Mouse (Mus musculus) forebrain, embryonic 14.5 days (tissue): ENCODE results near the gene Serpina1e. TPM values are rescaled to one million over a fixed set of nuclear protein-coding genes. Genes with fewer than 3 reads are reported as not detected.

Experiments used
- ATAC-seq: fragments of 200-750 bp; cut with Nextera tagmentation; 2 replicates; pipeline ENCODE4 v1.8.0; 2017; ENCODE audit warnings: mild to moderate bottlenecking, moderate library complexity
- DNase-seq: peaks from one replicate; pipeline ENCODE4 v3.0.0-alpha.2; 2015; ENCODE audit warnings: low spot score
- H3K27ac ChIP-seq: fragments of 300-500 bp; sonication (generic); 2 replicates; pipeline ENCODE4 v1.5.1; 2014; ENCODE audit warnings: low read depth, mild to moderate bottlenecking, control low read depth, low read length, moderate library complexity
- H3K27me3 ChIP-seq: fragments of 300-500 bp; sonication (generic); replicated peaks from 2 replicates; pipeline ENCODE4 v1.6.1; 2014; ENCODE audit warnings: low read length, control low read depth, mixed read lengths; ENCODE audit not compliant: control insufficient read depth, insufficient read depth
- H3K36me3 ChIP-seq: fragments of 300-500 bp; sonication (generic); 2 replicates; pipeline ENCODE4 v1.6.1; 2014; ENCODE audit warnings: low read length, control low read depth; ENCODE audit not compliant: control insufficient read depth, insufficient read depth
- H3K4me1 ChIP-seq: fragments of 300-500 bp; sonication (generic); 2 replicates; pipeline ENCODE4 v1.6.1; 2014; ENCODE audit warnings: antibody characterized with exemption, low read length, control low read depth; ENCODE audit not compliant: control insufficient read depth, insufficient read depth
- H3K4me2 ChIP-seq: fragments of 300-500 bp; sonication (generic); 2 replicates; pipeline ENCODE4 v1.6.1; 2014; ENCODE audit warnings: mild to moderate bottlenecking, control low read depth, low read length
- H3K4me3 ChIP-seq: fragments of 300-500 bp; sonication (generic); 2 replicates; pipeline ENCODE4 v1.5.1; 2014; ENCODE audit warnings: low read depth, low read length, control low read depth
- H3K9ac ChIP-seq: fragments of 300-500 bp; sonication (generic); 2 replicates; pipeline ENCODE4 v1.6.1; 2014; ENCODE audit warnings: mild to moderate bottlenecking, low read length, control low read depth, moderate library complexity
- H3K9me3 ChIP-seq: fragments of 300-500 bp; sonication (generic); replicated peaks from 2 replicates; pipeline ENCODE4 v1.6.1; 2016; ENCODE audit warnings: low read length, control low read depth, mixed read lengths; ENCODE audit not compliant: control insufficient read depth
- WGBS: fragments of 180-500 bp; shearing (Covaris S2); extraction: QIAGEN DNeasy Blood & Tissue Kit; methylation state at CpG from one replicate; pipeline ENCODE4 v1.1.7; 2014; 5-methylcytosine and 5-hydroxymethylcytosine counted together
- polyA plus RNA-seq: library from polyadenylated mRNA; unstranded; fragments of >200 nt; fragmentation: Nextera tagmentation; extraction: Ambion mirVana; gene quantifications from 2 replicates; pipeline ENCODE4 v1.2.1, GENCODE M21; 2014

Serpina1e gene
- polyA plus RNA-seq = not detected in 2 replicates

GRCm38 (mm10) chr12:103958798-103959197, at the start of gene Serpina1e:
Gene Serpina1e, minus strand, starts transcription at chr12:103958975.
- Histone ChIP-seq H3K4me2 (no peak within 1 kb of the TSS), H3K4me3 (no peak within 1 kb of the TSS), H3K36me3 (no peaks in the 10 kb centered on the region), H3K27me3 (no peaks in the 10 kb centered on the region), H3K4me1 (no peaks in the 10 kb centered on the region), H3K9ac (no peak within 1 kb of the TSS), H3K27ac (no peak within 1 kb of the TSS), H3K9me3 (no peaks in the 10 kb centered on the region)
- DNase-seq (no peak), ATAC-seq (no peak)
- 78% methylated on average over 3 of the region's 3 CpGs for WGBS

DNA sequence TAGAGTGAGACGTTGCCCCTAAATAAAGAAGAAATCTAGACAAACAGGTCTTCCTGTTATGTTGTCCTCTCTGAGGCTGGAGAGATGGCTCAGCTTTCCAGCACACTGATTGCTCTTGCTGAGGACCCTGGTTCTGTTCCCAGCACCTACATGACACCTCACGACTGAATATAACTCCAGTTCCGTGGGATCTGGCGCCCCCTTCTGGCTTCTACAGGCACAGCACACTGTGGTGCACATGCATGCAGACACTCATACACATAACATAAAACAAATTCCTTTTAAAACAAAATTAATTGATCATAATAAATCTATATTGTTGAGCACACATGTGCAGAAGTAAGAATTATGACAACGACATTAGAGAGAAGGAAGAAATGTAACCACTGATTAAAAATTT, 45.9 kb upstream of the Serpina1e start:
- no peaks in the 10 kb centered on the region for H3K36me3 ChIP-seq
- no peak for ATAC-seq
- H3K9me3 ChIP-seq = no peaks in the 10 kb centered on the region
- H3K9ac ChIP-seq = no peak overlapping the region
- no peak overlapping the region for H3K4me3 ChIP-seq
- H3K4me2 ChIP-seq = no peak overlapping the region
- WGBS = 83% methylated on average over 5 of the region's 5 CpGs
- no peaks in the 10 kb centered on the region for H3K4me1 ChIP-seq
- DNase-seq = no peak
- H3K27ac ChIP-seq = no peak overlapping the region
- H3K27me3 ChIP-seq = no peaks in the 10 kb centered on the region

DNA sequence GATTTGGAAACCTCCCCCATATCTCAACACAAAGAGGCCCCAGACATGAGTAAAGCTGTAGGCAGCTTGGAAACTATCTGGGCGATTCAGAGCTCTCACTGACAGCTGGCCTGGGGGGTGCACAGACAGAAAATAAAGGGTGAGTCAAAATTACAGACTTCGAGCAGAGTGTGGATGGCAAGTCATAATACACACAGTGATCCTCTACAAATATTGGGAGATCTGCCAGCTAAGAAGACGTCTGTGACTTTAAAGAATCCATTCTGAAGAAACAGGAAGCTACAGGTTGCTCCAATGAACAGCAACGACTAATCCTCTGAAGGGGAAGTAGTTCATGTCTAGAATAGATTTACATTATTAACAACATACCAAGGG, 44.5 kb upstream of the Serpina1e start:
- Histone ChIP-seq H3K9me3 (no peaks in the 10 kb centered on the region), H3K27me3 (no peaks in the 10 kb centered on the region), H3K36me3 (no peaks in the 10 kb centered on the region), H3K9ac (no peak overlapping the region), H3K4me3 (no peak overlapping the region), H3K4me2 (no peak overlapping the region), H3K27ac (no peak overlapping the region), H3K4me1 (no peaks in the 10 kb centered on the region)
- no peak for ATAC-seq
- no peak for DNase-seq
- 62% methylated on average over 4 of the region's 4 CpGs for WGBS

GRCm38 (mm10) chr12:104002569-104003237, 43.9 kb upstream of the Serpina1e start:
- H3K9ac ChIP-seq = no peak overlapping the region
- H3K4me2 ChIP-seq = no peak overlapping the region
- H3K27me3 ChIP-seq = no peaks in the 10 kb centered on the region
- WGBS = 86% methylated on average over 10 of the region's 10 CpGs
- H3K4me3 ChIP-seq = no peak overlapping the region
- no peaks in the 10 kb centered on the region for H3K36me3 ChIP-seq
- H3K9me3 ChIP-seq = no peaks in the 10 kb centered on the region
- ATAC-seq (no peak), DNase-seq (peak; percentile 6)
- H3K4me1 ChIP-seq = no peaks in the 10 kb centered on the region
- H3K27ac ChIP-seq = no peak overlapping the region

- Histone ChIP-seq H3K27ac (no peak overlapping the region), H3K4me3 (no peak overlapping the region), H3K4me2 (no peak overlapping the region), H3K4me1 (no peaks in the 10 kb centered on the region), H3K36me3 (no peaks in the 10 kb centered on the region), H3K27me3 (no peaks in the 10 kb centered on the region), H3K9me3 (no peaks in the 10 kb centered on the region), H3K9ac (no peak overlapping the region)
- DNase-seq (no peak), ATAC-seq (no peak)
- WGBS = 91% methylated on average over 3 of the region's 3 CpGs
These were observed 41.8 kb upstream of the Serpina1e start for GRCm38 (mm10) chr12:104000594-104000993.

DNA sequence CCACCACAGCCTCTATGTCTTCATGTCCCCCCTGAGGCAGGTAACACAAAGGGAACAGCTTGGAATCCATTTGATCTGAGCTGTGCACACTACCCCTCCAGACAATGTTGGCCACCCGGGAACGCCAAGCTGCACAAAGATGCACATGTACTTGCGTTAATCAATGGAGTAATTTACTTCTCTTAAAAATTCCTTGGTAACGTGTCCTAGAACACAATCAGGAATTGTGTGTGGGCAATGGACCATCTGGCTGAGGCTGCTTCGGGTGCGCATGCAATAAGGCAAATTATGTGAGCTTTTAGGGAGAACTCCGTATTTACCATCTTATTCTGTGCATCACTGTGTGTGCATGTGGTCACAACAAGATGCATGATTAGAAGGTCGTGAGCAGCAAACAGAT, 40.8 kb upstream of the Serpina1e start:
- Histone ChIP-seq H3K4me3 (no peak overlapping the region), H3K9ac (no peak overlapping the region), H3K36me3 (no peaks in the 10 kb centered on the region), H3K27ac (no peak overlapping the region), H3K9me3 (no peaks in the 10 kb centered on the region), H3K27me3 (no peaks in the 10 kb centered on the region), H3K4me1 (no peaks in the 10 kb centered on the region), H3K4me2 (no peak overlapping the region)
- DNase-seq (no peak), ATAC-seq (no peak)
- WGBS = 60% methylated on average over 8 of the region's 8 CpGs

GRCm38 (mm10) chr12:103996513-103996912, 37.7 kb upstream of the Serpina1e start:
- DNase-seq = no peak
- ATAC-seq = no peak
- WGBS = 66% methylated on average over 2 of the region's 2 CpGs
- Histone ChIP-seq H3K4me2 (no peak overlapping the region), H3K9me3 (no peaks in the 10 kb centered on the region), H3K9ac (no peak overlapping the region), H3K36me3 (no peaks in the 10 kb centered on the region), H3K27ac (no peak overlapping the region), H3K27me3 (no peaks in the 10 kb centered on the region), H3K4me3 (no peak overlapping the region), H3K4me1 (no peaks in the 10 kb centered on the region)

DNA sequence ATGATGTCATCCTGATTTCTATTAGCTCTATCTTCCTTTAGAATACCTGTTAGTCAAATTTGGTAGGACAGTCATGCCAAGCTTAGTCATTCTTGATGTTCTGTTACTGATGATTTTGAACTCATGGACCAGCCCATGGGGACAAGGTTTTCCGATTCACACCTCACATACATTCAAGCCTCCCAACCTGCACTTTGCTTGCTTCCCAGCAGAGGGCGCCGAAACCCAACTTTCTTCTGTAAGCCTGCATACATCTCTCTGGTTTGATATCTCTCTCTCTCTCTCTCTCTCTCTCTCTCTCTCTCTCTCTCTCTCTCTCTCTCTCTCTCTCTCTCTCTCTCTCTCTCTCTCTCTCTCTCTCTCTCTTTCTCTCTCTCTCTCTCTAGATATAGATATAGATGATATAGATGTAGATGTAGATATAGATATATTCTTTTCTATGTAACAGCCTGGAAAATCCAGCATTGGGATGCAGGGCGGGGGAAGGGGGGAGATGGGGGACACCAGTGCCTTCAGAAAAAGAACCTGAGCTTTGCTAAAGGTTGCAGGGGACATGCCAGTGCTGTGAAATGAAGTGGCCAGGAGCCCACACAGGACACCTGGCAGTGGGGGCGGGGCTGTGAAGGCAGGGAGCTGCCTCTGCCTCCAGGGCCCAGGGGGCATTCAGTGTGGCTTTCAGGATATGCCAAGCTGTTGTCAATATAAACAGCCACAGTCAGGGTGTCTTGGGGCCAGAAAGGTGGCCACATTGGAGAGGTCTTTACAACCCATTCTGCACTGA, 36.7 kb upstream of the Serpina1e start:
- Histone ChIP-seq H3K4me2 (no peak overlapping the region), H3K36me3 (no peaks in the 10 kb centered on the region), H3K9me3 (no peaks in the 10 kb centered on the region), H3K9ac (no peak overlapping the region), H3K27me3 (no peaks in the 10 kb centered on the region), H3K4me1 (no peaks in the 10 kb centered on the region), H3K27ac (no peak overlapping the region), H3K4me3 (no peak overlapping the region)
- 43% methylated on average over 5 of the region's 5 CpGs for WGBS
- ATAC-seq (0 out of 2 replicates have a peak, but pooled peaks have one; percentile 67), DNase-seq (peak; percentile 77)

- WGBS = 79% methylated on average over 7 of the region's 7 CpGs
- Histone ChIP-seq H3K4me1 (no peaks in the 10 kb centered on the region), H3K36me3 (no peaks in the 10 kb centered on the region), H3K9me3 (no peaks in the 10 kb centered on the region), H3K4me2 (no peak overlapping the region), H3K27me3 (no peaks in the 10 kb centered on the region), H3K27ac (no peak overlapping the region), H3K4me3 (no peak overlapping the region), H3K9ac (no peak overlapping the region)
- no peak for ATAC-seq
- no peak for DNase-seq
These were observed 34.2 kb upstream of the Serpina1e start for GRCm38 (mm10) chr12:103992945-103993344.
